In genomic region chr14:77889911-77890310, GRCm38 (mm10) we compare ENCODE assay signal across 14 mouse cellular contexts. TPM values are rescaled to one million over a fixed set of nuclear protein-coding genes. Genes with fewer than 3 reads are reported as not detected.
DNase-seq lines count a peak whose midpoint lies in the region; ATAC-seq and TF ChIP-seq lines count a peak whose summit lies in the region.
"Had no signal": no experiment of that assay in that cellular context is flagged by ENCODE, and none has a peak within 500 bp of the region (broad histone marks: within the 10 kb centered on the region; RNA-seq: fewer than 3 reads in every experiment).

No protein-coding gene starts in this region.

- H3K9ac ChIP-seq in intestine, postnatal 0 days (ENCODE audit: low read depth, low read length) = no peak overlapping the region
- no peak overlapping the region for H3K9ac ChIP-seq in intestine, embryonic 15.5 days
- H3K9ac ChIP-seq: kidney, embryonic 15.5 days; liver, embryonic 15.5 days had no signal

- no peaks in the 10 kb centered on the region for H3K9me3 ChIP-seq in intestine, postnatal 0 days (ENCODE audit: control insufficient read depth)
- no peaks in the 10 kb centered on the region for H3K9me3 ChIP-seq in intestine, embryonic 15.5 days
- H3K9me3 ChIP-seq: heart, embryonic 10.5 days; liver, embryonic 15.5 days had no signal

- H3K27me3 ChIP-seq in intestine, postnatal 0 days (replicated peaks; ENCODE audit: control insufficient read depth, insufficient read depth, low read length) = no peaks in the 10 kb centered on the region
- no peaks in the 10 kb centered on the region for H3K27me3 ChIP-seq in intestine, embryonic 15.5 days (replicated peaks)
- H3K27me3 ChIP-seq in thymus, adult 2 months (ENCODE audit: control insufficient read depth, insufficient read depth, low read length) = no peaks in the 10 kb centered on the region
- H3K27me3 ChIP-seq: kidney, embryonic 15.5 days; liver, embryonic 15.5 days had no signal

- 89% methylated on average over 7 of the region's 7 CpGs for WGBS in intestine, postnatal 0 days
- 88% methylated on average over 7 of the region's 7 CpGs for WGBS in intestine, embryonic 15.5 days
- WGBS in thymus, adult 2 months = 94% methylated on average over 7 of the region's 7 CpGs

- TF ChIP-seq POLR2A in thymus, adult 2 months (IDR thresholded peaks at IDR 0.05; ENCODE audit: control insufficient read depth, extremely low read depth, insufficient read depth, low read length, poor library complexity) = no peak

- no peak for ATAC-seq in intestine, postnatal 0 days
- no peak for ATAC-seq in intestine, embryonic 15.5 days
- ATAC-seq: forebrain, embryonic 16.5 days had no signal

- no peak for DNase-seq in thymus, adult 2 months
- no peak for DNase-seq in thymus, postnatal 36 days
- peak; percentile 28 for DNase-seq in induced T-regulatory cell, adult 2 months (ENCODE audit: low read depth)
- no peak for DNase-seq in left cerebral cortex, postnatal 4 days
- no peak for DNase-seq in kidney, postnatal 14 days
- DNase-seq: adrenal gland, postnatal 25 days; gastrocnemius, postnatal 10 days; thymus, postnatal 14 days had no signal

- TF ChIP-seq CTCF in intestine, postnatal 0 days (IDR thresholded peaks at IDR 0.05; ENCODE audit: low read depth) = peak; percentile 28
- TF ChIP-seq CTCF in thymus, adult 2 months (IDR thresholded peaks at IDR 0.05; ENCODE audit: borderline replicate concordance, control insufficient read depth, extremely low read depth, insufficient read depth, low read length, poor library complexity) = 0 out of 2 replicates have a peak, but pooled peaks have one; percentile 17

- no peak overlapping the region for H3K27ac ChIP-seq in intestine, postnatal 0 days (ENCODE audit: low read depth, low read length)
- H3K27ac ChIP-seq in intestine, embryonic 15.5 days = no peak overlapping the region
- H3K27ac ChIP-seq in thymus, adult 2 months (ENCODE audit: control insufficient read depth, insufficient read depth, low read length) = no peak overlapping the region
- H3K27ac ChIP-seq: heart, embryonic 10.5 days; kidney, embryonic 15.5 days; liver, embryonic 15.5 days had no signal

- no peaks in the 10 kb centered on the region for H3K36me3 ChIP-seq in intestine, postnatal 0 days (ENCODE audit: control insufficient read depth, insufficient read depth)
- H3K36me3 ChIP-seq in intestine, embryonic 15.5 days = no peaks in the 10 kb centered on the region
- no peaks in the 10 kb centered on the region for H3K36me3 ChIP-seq in thymus, adult 2 months (ENCODE audit: control insufficient read depth, insufficient read depth, low read length)
- H3K36me3 ChIP-seq: heart, embryonic 10.5 days; kidney, embryonic 15.5 days; liver, embryonic 15.5 days had no signal

- H3K4me1 ChIP-seq in intestine, postnatal 0 days (replicated peaks; ENCODE audit: control insufficient read depth, insufficient read depth, low read length) = no peaks in the 10 kb centered on the region
- H3K4me1 ChIP-seq in intestine, embryonic 15.5 days (replicated peaks) = no peaks in the 10 kb centered on the region
- no peaks in the 10 kb centered on the region for H3K4me1 ChIP-seq in thymus, adult 2 months (replicated peaks; ENCODE audit: control insufficient read depth, insufficient read depth, low read length)
- H3K4me1 ChIP-seq: heart, embryonic 10.5 days; kidney, embryonic 15.5 days; liver, embryonic 15.5 days had no signal

- intact Hi-C loops in left cerebral cortex, postnatal 4 days (cut with DNase I) = no loop called here

- no peak overlapping the region for H3K4me3 ChIP-seq in intestine, postnatal 0 days (ENCODE audit: low read depth, low read length)
- no peak overlapping the region for H3K4me3 ChIP-seq in intestine, embryonic 15.5 days (replicated peaks)
- H3K4me3 ChIP-seq in thymus, adult 2 months (ENCODE audit: control insufficient read depth, insufficient read depth, low read length) = no peak overlapping the region
- H3K4me3 ChIP-seq: heart, embryonic 10.5 days; kidney, embryonic 15.5 days; liver, embryonic 15.5 days had no signal

- H3K4me2 ChIP-seq in intestine, postnatal 0 days (replicated peaks; ENCODE audit: low read depth) = no peak overlapping the region
- H3K4me2 ChIP-seq in intestine, embryonic 15.5 days (replicated peaks) = no peak overlapping the region
- H3K4me2 ChIP-seq: kidney, embryonic 15.5 days; liver, embryonic 15.5 days had no signal

RNA-seq across cellular contexts. Expression of gene Epsti1, which starts 14.1 kb away (rescaled TPM):
- polyA plus RNA-seq in intestine, postnatal 0 days (2015; fragmentation: Nextera tagmentation; extraction: Ambion mirVana) = 21.2 and 26.5 TPM in 2 replicates
- 6.4 and 6.7 TPM in 2 replicates for polyA plus RNA-seq in intestine, embryonic 15.5 days (2015; fragmentation: Nextera tagmentation; extraction: Ambion mirVana)
- polyA plus RNA-seq in thymus, adult 2 months (2012; rRNA removed) = 48.6 and 64.6 TPM in 2 replicates
- total RNA-seq in left cerebral cortex, postnatal 4 days (2021) = under 1 TPM in 1 of 2 experiments, not detected in 1; 0.24 TPM

RNA-seq across cellular contexts. Expression of gene Dnajc15, which starts 15.0 kb away (rescaled TPM):
- polyA plus RNA-seq in intestine, postnatal 0 days (2015; fragmentation: Nextera tagmentation; extraction: Ambion mirVana) = 74.1 and 86.3 TPM in 2 replicates
- 109 and 113 TPM in 2 replicates for polyA plus RNA-seq in intestine, embryonic 15.5 days (2015; fragmentation: Nextera tagmentation; extraction: Ambion mirVana)
- 12.3 and 21.6 TPM in 2 replicates for polyA plus RNA-seq in thymus, adult 2 months (2012; rRNA removed)
- total RNA-seq in left cerebral cortex, postnatal 4 days (2021) = 10 to 100 TPM; 36.5 to 36.7 TPM
